Mouse (Mus musculus) intestine, postnatal 0 days (tissue): ENCODE data around the gene Ccr1l1. TPM values are rescaled to one million over a fixed set of nuclear protein-coding genes. Genes with fewer than 3 reads are reported as not detected.

Experiments
- ATAC-seq: fragments of 200-750 bp; cut with Nextera tagmentation; 2 replicates; pipeline ENCODE4 v1.8.0; 2017; ENCODE audit warnings: mild to moderate bottlenecking, moderate TSS enrichment, moderate library complexity
- H3K27ac ChIP-seq: fragments of 300-500 bp; sonication (generic); 2 replicates; pipeline ENCODE4 v1.5.1; 2014; ENCODE audit warnings: mild to moderate bottlenecking, low read depth, low read length, moderate library complexity
- H3K27me3 ChIP-seq: fragments of 300-500 bp; sonication (generic); replicated peaks from 2 replicates; pipeline ENCODE4 v1.6.1; 2014; ENCODE audit warnings: low read length, mixed read lengths; ENCODE audit not compliant: control insufficient read depth, insufficient read depth
- H3K36me3 ChIP-seq: fragments of 300-500 bp; sonication (generic); 2 replicates; pipeline ENCODE4 v1.6.1; 2014; ENCODE audit warnings: mild to moderate bottlenecking, moderate library complexity; ENCODE audit not compliant: control insufficient read depth, insufficient read depth
- H3K4me1 ChIP-seq: fragments of 300-500 bp; sonication (generic); replicated peaks from 2 replicates; pipeline ENCODE4 v1.6.1; 2014; ENCODE audit warnings: antibody characterized with exemption, low read length, mixed read lengths; ENCODE audit not compliant: control insufficient read depth, insufficient read depth
- H3K4me2 ChIP-seq: fragments of 300-500 bp; sonication (generic); replicated peaks from 2 replicates; pipeline ENCODE4 v1.6.1; 2014; ENCODE audit warnings: low read depth, mild to moderate bottlenecking, moderate library complexity
- H3K4me3 ChIP-seq: fragments of 300-500 bp; sonication (generic); 2 replicates; pipeline ENCODE4 v1.5.1; 2014; ENCODE audit warnings: low read depth, low read length
- H3K9ac ChIP-seq: fragments of 300-500 bp; sonication (generic); 2 replicates; pipeline ENCODE4 v1.6.1; 2014; ENCODE audit warnings: mild to moderate bottlenecking, low read depth, low read length
- H3K9me3 ChIP-seq: fragments of 300-500 bp; sonication (generic); 2 replicates; pipeline ENCODE4 v1.6.1; 2016; ENCODE audit warnings: mixed run types; ENCODE audit not compliant: control insufficient read depth
- CTCF ChIP-seq: sonication (generic); IDR thresholded peaks from 2 replicates; pipeline ENCODE4 v1.5.1; 2016; ENCODE audit warnings: low read depth, mild to moderate bottlenecking, control low read depth, antibody characterized with exemption, moderate library complexity
- whole genome bisulfite sequencing: fragments of 180-500 bp; shearing (Covaris S2); extraction: QIAGEN DNeasy Blood & Tissue Kit; methylation state at CpG from one replicate; pipeline ENCODE4 v1.1.7; 2014; 5-methylcytosine and 5-hydroxymethylcytosine counted together
- polyA plus RNA-seq: library from polyadenylated mRNA; unstranded; fragments of >200 nt; fragmentation: Nextera tagmentation; extraction: Ambion mirVana; gene quantifications from 2 replicates; pipeline ENCODE4 v1.2.1, GENCODE M21; 2015

Gene Ccr1l1
- polyA plus RNA-seq, 1 experiment from 2014 or later, result not detected

GRCm38 (mm10) chr9:124012691-124013090 is 34.5 kb upstream of the Ccr1l1 start:
- no peak overlapping the region for H3K27ac ChIP-seq
- no peak overlapping the region for H3K4me3 ChIP-seq
- H3K9me3 ChIP-seq, result no peaks in the 10 kb centered on the region
- WGBS, result 72% methylated on average over 2 of the region's 2 CpGs
- no peak overlapping the region for H3K4me2 ChIP-seq
- H3K36me3 ChIP-seq, result no peaks in the 10 kb centered on the region
- ATAC-seq, result no peak
- no peaks in the 10 kb centered on the region for H3K4me1 ChIP-seq
- no peak for TF ChIP-seq CTCF
- no peaks in the 10 kb centered on the region for H3K27me3 ChIP-seq
- no peak overlapping the region for H3K9ac ChIP-seq

- no peak for TF ChIP-seq CTCF
- H3K36me3 ChIP-seq, result no peaks in the 10 kb centered on the region
- H3K9me3 ChIP-seq, result no peaks in the 10 kb centered on the region
- no peak overlapping the region for H3K4me2 ChIP-seq
- no peaks in the 10 kb centered on the region for H3K27me3 ChIP-seq
- H3K27ac ChIP-seq, result no peak overlapping the region
- peak; percentile 93 for ATAC-seq
- WGBS, result 37% methylated on average over 2 of the region's 2 CpGs
- H3K4me1 ChIP-seq, result no peaks in the 10 kb centered on the region
- no peak overlapping the region for H3K9ac ChIP-seq
- H3K4me3 ChIP-seq, result no peak overlapping the region
These were observed 21.6 kb upstream of the Ccr1l1 start for GRCm38 (mm10) chr9:123999784-124000183.

GRCm38 (mm10) chr9:123997719-123998118 is 19.5 kb upstream of the Ccr1l1 start:
- H3K4me2 ChIP-seq, result no peak overlapping the region
- WGBS, result 66% methylated on average over 3 of the region's 3 CpGs

GRCm38 (mm10) chr9:123991312-123991906 is 13.2 kb upstream of the Ccr1l1 start:
- no peak for ATAC-seq
- no peak for TF ChIP-seq CTCF

More at GRCm38 (mm10) chr9:123997719-123998118, 19.5 kb upstream of the Ccr1l1 start:
- H3K4me3 ChIP-seq, result no peak overlapping the region
- H3K4me1 ChIP-seq, result no peaks in the 10 kb centered on the region
- no peaks in the 10 kb centered on the region for H3K36me3 ChIP-seq
- H3K9me3 ChIP-seq, result no peaks in the 10 kb centered on the region
- no peak for ATAC-seq
- no peak overlapping the region for H3K27ac ChIP-seq
- no peak overlapping the region for H3K9ac ChIP-seq
- no peak for TF ChIP-seq CTCF
- no peaks in the 10 kb centered on the region for H3K27me3 ChIP-seq

GRCm38 (mm10) chr9:123989671-123990070 is 11.5 kb upstream of the Ccr1l1 start:
- Histone ChIP-seq H3K27me3 (no peaks in the 10 kb centered on the region), H3K4me2 (no peak overlapping the region), H3K36me3 (no peaks in the 10 kb centered on the region), H3K9me3 (no peaks in the 10 kb centered on the region), H3K4me3 (no peak overlapping the region), H3K4me1 (no peaks in the 10 kb centered on the region), H3K9ac (no peak overlapping the region), H3K27ac (no peak overlapping the region)
- ATAC-seq, result no peak
- TF ChIP-seq CTCF, result no peak
- WGBS, result 56% methylated on average over 3 of the region's 3 CpGs

More at GRCm38 (mm10) chr9:123991312-123991906, 13.2 kb upstream of the Ccr1l1 start:
- Histone ChIP-seq H3K36me3 (no peaks in the 10 kb centered on the region), H3K9ac (no peak overlapping the region), H3K9me3 (no peaks in the 10 kb centered on the region), H3K4me3 (no peak overlapping the region), H3K4me2 (no peak overlapping the region), H3K27me3 (no peaks in the 10 kb centered on the region), H3K27ac (no peak overlapping the region), H3K4me1 (no peaks in the 10 kb centered on the region)
- 38% methylated on average over 1 of the region's 1 CpGs for WGBS

- peak; percentile 53 for TF ChIP-seq CTCF
- Histone ChIP-seq H3K27ac (no peak overlapping the region), H3K4me2 (no peak overlapping the region), H3K9me3 (no peaks in the 10 kb centered on the region), H3K4me3 (no peak overlapping the region), H3K36me3 (no peaks in the 10 kb centered on the region), H3K27me3 (no peaks in the 10 kb centered on the region), H3K9ac (no peak overlapping the region), H3K4me1 (no peaks in the 10 kb centered on the region)
- whole genome bisulfite sequencing, result 67% methylated on average over 2 of the region's 2 CpGs
- ATAC-seq, result no peak
These were observed 8.0 kb upstream of the Ccr1l1 start for GRCm38 (mm10) chr9:123986217-123986616.

DNA sequence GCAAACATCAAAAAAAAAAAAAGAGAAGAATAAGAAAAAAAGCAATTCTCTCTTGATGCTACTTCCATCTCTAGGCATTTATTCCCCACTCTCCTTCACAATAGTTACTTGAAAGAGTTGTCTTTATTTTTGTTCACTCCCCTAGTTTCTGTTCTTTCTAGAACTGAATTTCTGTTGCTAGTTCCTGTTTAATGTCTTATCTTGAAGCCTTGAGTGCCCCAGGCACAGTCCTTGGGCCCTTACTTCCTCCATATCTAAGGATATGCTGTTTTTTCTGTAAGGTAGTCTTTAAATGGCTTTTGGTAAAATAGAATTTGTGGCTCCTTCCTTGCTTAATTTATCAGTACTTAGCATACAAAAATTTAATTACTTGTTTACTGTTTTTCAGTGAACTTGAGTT is 6.7 kb upstream of the Ccr1l1 start:
- H3K27me3 ChIP-seq, result no peaks in the 10 kb centered on the region
- TF ChIP-seq CTCF, result no peak
- no peak overlapping the region for H3K27ac ChIP-seq
- H3K9me3 ChIP-seq, result no peaks in the 10 kb centered on the region
- H3K4me1 ChIP-seq, result no peaks in the 10 kb centered on the region
- ATAC-seq, result no peak
- H3K36me3 ChIP-seq, result no peaks in the 10 kb centered on the region
- no peak overlapping the region for H3K4me2 ChIP-seq
- H3K4me3 ChIP-seq, result no peak overlapping the region
- no peak overlapping the region for H3K9ac ChIP-seq
